ENCODE assay signal across 26 mouse cellular contexts in genomic region chr1:164178429-164178828, GRCm38 (mm10). TPM values are rescaled to one million over a fixed set of nuclear protein-coding genes. Genes with fewer than 3 reads are reported as not detected.
DNase-seq lines count a peak whose midpoint lies in the region; ATAC-seq and TF ChIP-seq lines count a peak whose summit lies in the region.
"Had no signal": no experiment of that assay in that cellular context is flagged by ENCODE, and none has a peak within 500 bp of the region (broad histone marks: within the 10 kb centered on the region; RNA-seq: fewer than 3 reads in every experiment).

No protein-coding gene starts in this region.

- H3K4me3 ChIP-seq in forebrain, postnatal 0 days (ENCODE audit: low read depth, low read length), result no peak overlapping the region
- no peak overlapping the region for H3K4me3 ChIP-seq in forebrain, embryonic 13.5 days
- no peak overlapping the region for H3K4me3 ChIP-seq in hindbrain, postnatal 0 days (ENCODE audit: low read length)
- H3K4me3 ChIP-seq in hindbrain, embryonic 10.5 days, result no peak overlapping the region
- H3K4me3 ChIP-seq: embryonic facial prominence, embryonic 15.5 days; gastrocnemius, adult 2 months; heart, embryonic 12.5 days; hindbrain, embryonic 15.5 days; intestine, embryonic 15.5 days; limb, embryonic 10.5 days; liver, embryonic 15.5 days; megakaryocyte, embryonic 14.5 days; midbrain, embryonic 15.5 days; stomach, embryonic 15.5 days had no signal

- no peaks in the 10 kb centered on the region for H3K27me3 ChIP-seq in forebrain, postnatal 0 days (ENCODE audit: insufficient read depth, low read length)
- H3K27me3 ChIP-seq in forebrain, embryonic 13.5 days, result no peaks in the 10 kb centered on the region
- H3K27me3 ChIP-seq in hindbrain, postnatal 0 days (ENCODE audit: insufficient read depth, low read length), result no peaks in the 10 kb centered on the region
- no peaks in the 10 kb centered on the region for H3K27me3 ChIP-seq in hindbrain, embryonic 10.5 days (ENCODE audit: insufficient read depth, poor library complexity, severe bottlenecking)
- H3K27me3 ChIP-seq: embryonic facial prominence, embryonic 15.5 days; heart, embryonic 12.5 days; hindbrain, embryonic 15.5 days; intestine, embryonic 15.5 days; liver, embryonic 15.5 days; megakaryocyte, embryonic 14.5 days; midbrain, embryonic 15.5 days; stomach, embryonic 15.5 days had no signal

- no peaks in the 10 kb centered on the region for H3K9me3 ChIP-seq in forebrain, postnatal 0 days (ENCODE audit: low read length)
- H3K9me3 ChIP-seq in forebrain, embryonic 13.5 days (replicated peaks), result no peaks in the 10 kb centered on the region
- H3K9me3 ChIP-seq in hindbrain, postnatal 0 days (ENCODE audit: low read length), result no peaks in the 10 kb centered on the region
- H3K9me3 ChIP-seq in hindbrain, embryonic 10.5 days, result no peaks in the 10 kb centered on the region
- H3K9me3 ChIP-seq: embryonic facial prominence, embryonic 15.5 days; heart, embryonic 12.5 days; hindbrain, embryonic 15.5 days; intestine, embryonic 15.5 days; limb, embryonic 10.5 days; liver, embryonic 15.5 days; megakaryocyte, embryonic 14.5 days; midbrain, embryonic 15.5 days; stomach, embryonic 15.5 days had no signal

- 56% methylated on average over 6 of the region's 6 CpGs for WGBS in forebrain, postnatal 0 days
- WGBS in forebrain, embryonic 13.5 days, result 71% methylated on average over 6 of the region's 6 CpGs
- WGBS in hindbrain, postnatal 0 days, result 48% methylated on average over 6 of the region's 6 CpGs
- WGBS in hindbrain, embryonic 10.5 days, result 87% methylated on average over 6 of the region's 6 CpGs

- no peak overlapping the region for H3K9ac ChIP-seq in forebrain, postnatal 0 days
- H3K9ac ChIP-seq in forebrain, embryonic 13.5 days, result no peak overlapping the region
- no peak overlapping the region for H3K9ac ChIP-seq in hindbrain, postnatal 0 days (replicated peaks; ENCODE audit: low read length)
- H3K9ac ChIP-seq: embryonic facial prominence, embryonic 15.5 days; heart, embryonic 12.5 days; hindbrain, embryonic 15.5 days; intestine, embryonic 15.5 days; liver, embryonic 15.5 days; midbrain, embryonic 15.5 days; stomach, embryonic 15.5 days had no signal

- H3K4me2 ChIP-seq in forebrain, postnatal 0 days (ENCODE audit: low read depth), result no peak overlapping the region
- no peak overlapping the region for H3K4me2 ChIP-seq in forebrain, embryonic 13.5 days
- H3K4me2 ChIP-seq in hindbrain, postnatal 0 days (ENCODE audit: low read depth, low read length), result no peak overlapping the region
- H3K4me2 ChIP-seq: embryonic facial prominence, embryonic 15.5 days; heart, embryonic 12.5 days; hindbrain, embryonic 15.5 days; intestine, embryonic 15.5 days; liver, embryonic 15.5 days; midbrain, embryonic 15.5 days; stomach, embryonic 15.5 days had no signal

- no peaks in the 10 kb centered on the region for H3K4me1 ChIP-seq in forebrain, postnatal 0 days (ENCODE audit: insufficient read depth)
- H3K4me1 ChIP-seq in forebrain, embryonic 13.5 days, result no peaks in the 10 kb centered on the region
- H3K4me1 ChIP-seq in hindbrain, postnatal 0 days (ENCODE audit: insufficient read depth, low read length), result no peaks in the 10 kb centered on the region
- H3K4me1 ChIP-seq in hindbrain, embryonic 10.5 days (replicated peaks), result no peaks in the 10 kb centered on the region
- H3K4me1 ChIP-seq: embryonic facial prominence, embryonic 15.5 days; heart, embryonic 12.5 days; hindbrain, embryonic 15.5 days; intestine, embryonic 15.5 days; limb, embryonic 10.5 days; liver, embryonic 15.5 days; midbrain, embryonic 15.5 days; stomach, embryonic 15.5 days had no signal

- DNase-seq in forebrain, postnatal 0 days, result peak; percentile 5
- DNase-seq in hindbrain, postnatal 0 days (ENCODE audit: low spot score), result peak; percentile 31
- no peak for DNase-seq in hindbrain, embryonic 10.5 days (ENCODE audit: low spot score)
- peak; percentile 2 for DNase-seq in retina, adult 2 months (ENCODE audit: low read depth, low spot score)
- no peak for DNase-seq in retina, embryonic 14.5 days (ENCODE audit: low spot score)
- peak; percentile 27 for DNase-seq in retina, postnatal 7 days (ENCODE audit: low read depth, low spot score)
- DNase-seq: adrenal gland, postnatal 36 days; cerebellum, adult 11 months; cerebellum, adult 9-11 months; gastrocnemius, adult 2 months; heart, postnatal 36 days; kidney, adult 8-10 months; kidney, postnatal 10 days; liver; thymus, adult 2 months; thymus, postnatal 4 days had no signal

- H3K27ac ChIP-seq in forebrain, postnatal 0 days (ENCODE audit: low read depth, low read length), result no peak overlapping the region
- no peak overlapping the region for H3K27ac ChIP-seq in forebrain, embryonic 13.5 days
- H3K27ac ChIP-seq in hindbrain, postnatal 0 days, result 0 out of 2 replicates have a peak overlapping the region, but pooled peaks have one; percentile 34
- no peak overlapping the region for H3K27ac ChIP-seq in hindbrain, embryonic 10.5 days
- H3K27ac ChIP-seq: embryonic facial prominence, embryonic 15.5 days; gastrocnemius, adult 2 months; hindbrain, embryonic 15.5 days; intestine, embryonic 15.5 days; limb, embryonic 10.5 days; liver, embryonic 15.5 days; midbrain, embryonic 15.5 days; stomach, embryonic 15.5 days had no signal

- no peak for ATAC-seq in forebrain, postnatal 0 days
- ATAC-seq in forebrain, embryonic 13.5 days, result no peak
- peak; percentile 32; the same call in 1 of the 2 replicates for ATAC-seq in hindbrain, postnatal 0 days
- ATAC-seq: intestine, embryonic 15.5 days; midbrain, embryonic 15.5 days had no signal

- H3K36me3 ChIP-seq in forebrain, postnatal 0 days (ENCODE audit: insufficient read depth), result no peaks in the 10 kb centered on the region
- no peaks in the 10 kb centered on the region for H3K36me3 ChIP-seq in forebrain, embryonic 13.5 days (ENCODE audit: poor library complexity, severe bottlenecking)
- H3K36me3 ChIP-seq in hindbrain, postnatal 0 days (ENCODE audit: insufficient read depth, low read length), result no peaks in the 10 kb centered on the region
- H3K36me3 ChIP-seq in hindbrain, embryonic 10.5 days, result no peaks in the 10 kb centered on the region
- H3K36me3 ChIP-seq: embryonic facial prominence, embryonic 15.5 days; heart, embryonic 12.5 days; hindbrain, embryonic 15.5 days; intestine, embryonic 15.5 days; limb, embryonic 10.5 days; liver, embryonic 15.5 days; midbrain, embryonic 15.5 days; stomach, embryonic 15.5 days had no signal

- no peak for TF ChIP-seq CTCF in forebrain, postnatal 0 days (IDR thresholded peaks at IDR 0.05; ENCODE audit: low read depth)
- TF ChIP-seq CTCF in hindbrain, postnatal 0 days (IDR thresholded peaks at IDR 0.05; ENCODE audit: low read depth), result no peak

RNA-seq across cellular contexts. Expression of gene F5, which starts 26.8 kb away (rescaled TPM):
- 0.15 and 0.48 TPM in 2 replicates for total RNA-seq in forebrain, postnatal 0 days (2014; rRNA removed)
- polyA plus RNA-seq in forebrain, postnatal 0 days (2015; fragmentation: Nextera tagmentation; extraction: Ambion mirVana), result 0.18 and 0.29 TPM in 2 replicates
- 0.08 and 0.20 TPM in 2 replicates for polyA plus RNA-seq in forebrain, embryonic 13.5 days (2015; fragmentation: Nextera tagmentation; extraction: Ambion mirVana)
- total RNA-seq in hindbrain, postnatal 0 days (2014; rRNA removed), result 0.26 and 0.40 TPM in 2 replicates
- 0.09 and 0.14 TPM in 2 replicates for polyA plus RNA-seq in hindbrain, postnatal 0 days (2015; fragmentation: Nextera tagmentation; extraction: Ambion mirVana)
- polyA plus RNA-seq in hindbrain, embryonic 10.5 days (2016; fragmentation: Nextera tagmentation; extraction: Ambion mirVana), result 0.30 and 0.34 TPM in 2 replicates

Comparison
In these comparisons a context has a peak if more than half of its experiments do, and no peak if none do; other contexts are left out.
1. DNase-seq: peak in forebrain, postnatal 0 days (single experiment), hindbrain, postnatal 0 days (single experiment), retina, adult 2 months (single experiment) and retina, postnatal 7 days (single experiment); none in hindbrain, embryonic 10.5 days (single experiment) and retina, embryonic 14.5 days (single experiment).